Mouse (Mus musculus) macrophage (primary cell): Measurements from ENCODE around the gene Spsb2. TPM values are rescaled to one million over a fixed set of nuclear protein-coding genes. Genes with fewer than 3 reads are reported as not detected.

Experiments
- H3K27ac ChIP-seq: fragments of 350-480 bp; formaldehyde crosslinking; 2 replicates; pipeline ENCODE4 v1.9.0; 2021
- H3K36me3 ChIP-seq: fragments of 350-480 bp; formaldehyde crosslinking; 2 replicates; pipeline ENCODE4 v1.9.0; 2021; ENCODE audit errors: inconsistent target
- H3K4me3 ChIP-seq: fragments of 350-480 bp; formaldehyde crosslinking; 2 replicates; pipeline ENCODE4 v1.9.0; 2021; ENCODE audit errors: inconsistent target
- H3K79me2 ChIP-seq: fragments of 350-480 bp; formaldehyde crosslinking; 2 replicates; pipeline ENCODE4 v1.9.0; 2021; ENCODE audit errors: inconsistent target
- WGBS: methylation state at CpG from one replicate; pipeline ENCODE4 v1.1.7; 2026; ENCODE audit warnings: inconsistent platforms; ENCODE audit not compliant: missing documents; 5-methylcytosine and 5-hydroxymethylcytosine counted together
- polyA plus RNA-seq: library from polyadenylated mRNA; stranded (reverse); fragments of 250-400 nt; gene quantifications from 3 replicates; pipeline ENCODE4 v1.2.4, GENCODE M21; 2018; ENCODE audit warnings: inconsistent platforms
- total RNA-seq, 78 experiments: library from RNA; depleted of rRNA; stranded (reverse); fragments of 250-400 nt; gene quantifications; 1 replicate in 9 of 78; 2 replicates in 24 of 78; 3 replicates in 43 of 78; 4 replicates in 2 of 78; pipeline ENCODE4 v1.2.4; 2018; ENCODE audit warnings: inconsistent platforms in 56 of 78

The Spsb2 gene
- total RNA-seq (2018; cell fraction: chromatin; rRNA removed) = 10 to 100 TPM in 16 of 26 experiments, 1 to 10 TPM in 10; 3.8 to 57.7 (median 13.4) TPM
- total RNA-seq (2018; cell fraction: cytosol; rRNA removed) = 10 to 100 TPM; 13.6 to 65.5 (median 43.0) TPM
- total RNA-seq (2018; cell fraction: nucleus; rRNA removed) = 10 to 100 TPM in 24 of 26 experiments, 1 to 10 TPM in 2; 7.9 to 47.7 (median 21.7) TPM
- polyA plus RNA-seq = 24.2 to 48.9 TPM (median 43.2 TPM) in 3 replicates

- 7% methylated on average over 27 of the region's 29 CpGs for WGBS
- Histone ChIP-seq H3K4me3 (peak within 1 kb of the TSS; percentile 98), H3K79me2 (peaks cover 49% of the 10 kb centered on the region), H3K36me3 (peaks cover 12% of the 10 kb centered on the region; the same call in 1 of the 2 replicates), H3K27ac (peak within 1 kb of the TSS; percentile 95)
These were observed at the start of gene Spsb2 for GRCm38 (mm10) chr6:124808358-124809012. Gene Spsb2, plus strand, starts transcription at chr6:124808661.

- Histone ChIP-seq H3K4me3 (no peak overlapping the region), H3K36me3 (no peaks in the 10 kb centered on the region), H3K79me2 (peaks cover 20% of the 10 kb centered on the region; the same call in 1 of the 2 replicates), H3K27ac (no peak overlapping the region)
- WGBS = 59% methylated on average over 2 of the region's 2 CpGs
These were observed 49.6 kb upstream of the Spsb2 start for GRCm38 (mm10) chr6:124758849-124759232.

- Histone ChIP-seq H3K27ac (no peak overlapping the region), H3K36me3 (no peaks in the 10 kb centered on the region), H3K79me2 (peaks cover 16% of the 10 kb centered on the region; the same call in 1 of the 2 replicates), H3K4me3 (no peak overlapping the region)
- 3% methylated on average over 5 of the region's 5 CpGs for WGBS
These were observed 49.2 kb upstream of the Spsb2 start for GRCm38 (mm10) chr6:124759259-124759658.

GRCm38 (mm10) chr6:124765951-124766350 is 42.5 kb upstream of the Spsb2 start:
- 98% methylated on average over 7 of the region's 7 CpGs for WGBS
- no peaks in the 10 kb centered on the region for H3K79me2 ChIP-seq
- no peaks in the 10 kb centered on the region for H3K36me3 ChIP-seq
- no peak overlapping the region for H3K27ac ChIP-seq
- H3K4me3 ChIP-seq = no peak overlapping the region

- H3K36me3 ChIP-seq = no peaks in the 10 kb centered on the region
- no peak overlapping the region for H3K27ac ChIP-seq
- H3K79me2 ChIP-seq = no peaks in the 10 kb centered on the region
- 91% methylated on average over 4 of the region's 4 CpGs for WGBS
- no peak overlapping the region for H3K4me3 ChIP-seq
These were observed 40.9 kb upstream of the Spsb2 start for GRCm38 (mm10) chr6:124767536-124767919.

GRCm38 (mm10) chr6:124767920-124768703 is 40.3 kb upstream of the Spsb2 start:
- WGBS = 67% methylated on average over 19 of the region's 19 CpGs
- Histone ChIP-seq H3K36me3 (no peaks in the 10 kb centered on the region), H3K27ac (no peak overlapping the region), H3K4me3 (peak overlapping the region; percentile 36; the same call in 1 of the 2 replicates), H3K79me2 (no peaks in the 10 kb centered on the region)

GRCm38 (mm10) chr6:124768704-124769044 is 39.8 kb upstream of the Spsb2 start:
- H3K36me3 ChIP-seq = no peaks in the 10 kb centered on the region
- H3K4me3 ChIP-seq = peak overlapping the region; percentile 36
- WGBS = 9% methylated on average over 9 of the region's 9 CpGs
- no peak overlapping the region for H3K27ac ChIP-seq
- no peaks in the 10 kb centered on the region for H3K79me2 ChIP-seq

- Histone ChIP-seq H3K79me2 (no peaks in the 10 kb centered on the region), H3K36me3 (no peaks in the 10 kb centered on the region), H3K4me3 (peak within 1 kb of the TSS; percentile 36), H3K27ac (no peak within 1 kb of the TSS)
- 1% methylated on average over 48 of the region's 54 CpGs for WGBS
These were observed 39.2 kb upstream of the Spsb2 start, which contains the start of gene Eno2 for GRCm38 (mm10) chr6:124769101-124769765. Gene Eno2, minus strand, starts transcription at chr6:124769673.

GRCm38 (mm10) chr6:124770013-124770412 is 38.4 kb upstream of the Spsb2 start:
- Histone ChIP-seq H3K27ac (no peak overlapping the region), H3K79me2 (no peaks in the 10 kb centered on the region), H3K36me3 (no peaks in the 10 kb centered on the region), H3K4me3 (no peak overlapping the region)
- WGBS = 84% methylated on average over 7 of the region's 7 CpGs

- 94% methylated on average over 13 of the region's 15 CpGs for WGBS
- H3K4me3 ChIP-seq = no peak overlapping the region
- no peaks in the 10 kb centered on the region for H3K79me2 ChIP-seq
- no peaks in the 10 kb centered on the region for H3K36me3 ChIP-seq
- no peak overlapping the region for H3K27ac ChIP-seq
These were observed 38.0 kb upstream of the Spsb2 start for GRCm38 (mm10) chr6:124770511-124770910.

GRCm38 (mm10) chr6:124779222-124779983 is 29.1 kb upstream of the Spsb2 start, which contains the start of gene Lrrc23:
Gene Lrrc23, minus strand, starts transcription at chr6:124779727.
- Histone ChIP-seq H3K27ac (no peak within 1 kb of the TSS), H3K4me3 (peak within 1 kb of the TSS; percentile 4; the same call in 1 of the 2 replicates), H3K79me2 (no peaks in the 10 kb centered on the region), H3K36me3 (no peaks in the 10 kb centered on the region)
- WGBS = 4% methylated on average over 21 of the region's 23 CpGs

GRCm38 (mm10) chr6:124779984-124780416 is 28.5 kb upstream of the Spsb2 start:
- H3K27ac ChIP-seq = no peak overlapping the region
- WGBS = 26% methylated on average over 9 of the region's 10 CpGs
- no peaks in the 10 kb centered on the region for H3K79me2 ChIP-seq
- no peaks in the 10 kb centered on the region for H3K36me3 ChIP-seq
- H3K4me3 ChIP-seq = peak overlapping the region; percentile 4; the same call in 1 of the 2 replicates

- H3K27ac ChIP-seq = no peak overlapping the region
- no peaks in the 10 kb centered on the region for H3K36me3 ChIP-seq
- no peak overlapping the region for H3K4me3 ChIP-seq
- no peaks in the 10 kb centered on the region for H3K79me2 ChIP-seq
- WGBS = 82% methylated on average over 5 of the region's 7 CpGs
These were observed 27.5 kb upstream of the Spsb2 start for GRCm38 (mm10) chr6:124780917-124781316.

- H3K79me2 ChIP-seq = no peaks in the 10 kb centered on the region
- no peaks in the 10 kb centered on the region for H3K36me3 ChIP-seq
- WGBS = 12% methylated on average over 6 of the region's 6 CpGs
- H3K27ac ChIP-seq = no peak overlapping the region
- H3K4me3 ChIP-seq = peak overlapping the region; percentile 23; the same call in 1 of the 2 replicates
These were observed 26.0 kb upstream of the Spsb2 start for GRCm38 (mm10) chr6:124782436-124782835.
